Mouse (Mus musculus): ENCODE results near the gene Il12rb1.

DNA sequence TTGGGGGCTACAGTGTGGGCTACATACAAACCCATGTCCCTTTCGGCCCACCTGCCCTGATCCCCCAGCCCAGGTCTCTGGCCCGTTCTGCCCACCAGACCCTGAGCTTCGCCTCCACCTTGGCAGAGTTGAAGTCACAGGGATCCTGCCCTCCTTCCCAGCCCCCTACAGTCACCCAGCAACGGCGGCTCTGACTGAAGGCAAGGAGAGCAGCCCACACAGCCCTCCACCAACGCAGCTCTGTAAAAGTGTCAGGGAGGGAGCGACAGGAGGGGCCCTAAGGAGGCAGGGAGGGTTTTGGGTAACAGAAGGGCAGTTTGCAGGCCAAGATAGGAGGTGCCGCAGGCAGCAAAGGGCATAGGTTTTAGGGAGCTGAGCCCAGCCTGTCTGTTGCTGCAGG is 17.4 kb upstream of the Il12rb1 start:
- no peak for TF ChIP-seq CTCF (IDR thresholded peaks at IDR 0.05; ENCODE audit: low read depth, low read length)
- no peak for TF ChIP-seq POLR2A (IDR thresholded peaks at IDR 0.05; ENCODE audit: borderline replicate concordance, low read depth, low read length)
